Mouse (Mus musculus) lung, adult 18-20 months (tissue): ENCODE results near the gene Pdia2.
"Not testable (repeated sequence)": the region's sequence is repeated elsewhere in the genome, so short reads cannot be mapped to it uniquely, and the experiment has no call there.

Experiments
- DNase-seq, 2 experiments: peaks; one replicate each; pipeline ENCODE4 v3.0.0; 2022; ENCODE audit warnings: mixed read lengths in 2 of 2

Pdia2 gene

DNA sequence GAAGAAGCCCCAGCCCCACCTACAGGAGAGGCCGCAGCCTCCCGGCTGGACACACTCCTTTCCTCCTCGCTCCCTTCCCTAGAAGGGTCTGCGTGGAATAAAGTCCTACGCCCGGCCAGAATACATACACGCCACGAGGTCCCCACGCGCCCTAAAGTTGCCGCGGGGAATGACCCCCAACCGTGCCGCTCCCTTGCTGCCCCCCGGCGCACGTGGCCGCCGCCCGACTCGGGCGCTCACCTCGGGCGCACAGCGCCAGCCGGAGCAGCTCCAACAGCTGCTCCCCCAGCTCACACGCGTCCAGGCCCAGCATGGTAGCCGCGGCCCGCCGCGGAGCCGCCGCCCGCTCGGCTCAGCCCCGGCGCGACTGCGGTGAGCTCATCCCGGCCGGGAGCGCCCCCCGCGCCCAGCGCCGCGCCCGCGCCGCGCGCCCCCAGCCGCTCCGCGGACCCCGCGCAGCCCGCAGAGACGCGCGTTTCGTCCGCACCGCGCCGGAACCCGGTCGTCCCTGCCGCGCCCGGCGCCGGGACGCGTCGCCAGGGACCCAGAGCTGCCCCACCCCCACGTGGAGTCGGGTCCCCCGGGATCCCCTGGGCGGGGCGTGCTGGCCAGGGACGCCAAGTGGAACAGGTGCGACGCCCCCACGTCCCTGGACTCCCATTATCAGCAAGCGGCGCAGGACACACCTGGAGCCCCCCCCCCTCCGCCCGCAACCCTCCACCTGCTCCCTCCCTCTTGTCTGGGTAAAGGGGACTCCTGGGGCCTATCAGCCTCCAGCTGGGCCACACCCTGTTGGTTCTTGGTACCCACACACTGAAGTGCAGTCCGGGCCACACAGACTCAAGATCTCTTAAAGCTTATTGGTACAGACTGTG is 2.2 kb upstream of the Pdia2 start:
- peak; percentile 19 to 57 for DNase-seq

DNA sequence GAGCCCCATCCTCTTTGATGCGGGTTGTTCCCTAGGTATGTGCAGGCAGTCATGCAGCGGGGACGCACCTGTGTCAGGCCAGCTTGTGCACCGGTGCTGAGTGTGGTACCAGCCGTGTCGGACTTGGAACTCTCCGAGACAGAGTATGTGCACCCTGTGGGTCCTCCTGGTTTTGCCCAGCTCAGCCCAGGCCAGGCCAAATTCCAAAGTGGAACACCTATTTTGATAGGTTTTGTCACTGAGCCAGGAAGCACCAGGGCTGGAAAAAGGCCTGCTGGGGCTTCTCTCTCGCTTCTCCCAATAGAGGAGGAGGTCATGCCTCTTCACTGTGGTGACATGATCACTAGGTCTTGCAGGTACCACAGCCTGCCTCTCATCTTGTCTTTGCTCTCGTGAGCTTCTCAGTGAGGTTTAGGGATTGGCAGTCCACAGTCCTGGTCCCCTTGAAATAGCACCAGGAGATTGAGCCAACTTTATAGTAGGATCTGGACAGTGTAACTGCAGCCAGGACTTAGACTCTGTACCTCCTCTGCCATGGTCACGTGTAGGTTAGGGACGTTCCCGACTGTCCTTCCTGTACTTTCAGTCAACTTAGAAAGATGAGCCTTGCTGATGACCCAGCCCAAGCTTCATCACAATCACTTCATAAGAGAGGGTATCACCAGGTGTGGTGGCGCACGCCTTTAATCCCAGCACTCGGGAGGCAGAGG is 6.3 kb downstream of the Pdia2 start:
- no peak for DNase-seq

DNA sequence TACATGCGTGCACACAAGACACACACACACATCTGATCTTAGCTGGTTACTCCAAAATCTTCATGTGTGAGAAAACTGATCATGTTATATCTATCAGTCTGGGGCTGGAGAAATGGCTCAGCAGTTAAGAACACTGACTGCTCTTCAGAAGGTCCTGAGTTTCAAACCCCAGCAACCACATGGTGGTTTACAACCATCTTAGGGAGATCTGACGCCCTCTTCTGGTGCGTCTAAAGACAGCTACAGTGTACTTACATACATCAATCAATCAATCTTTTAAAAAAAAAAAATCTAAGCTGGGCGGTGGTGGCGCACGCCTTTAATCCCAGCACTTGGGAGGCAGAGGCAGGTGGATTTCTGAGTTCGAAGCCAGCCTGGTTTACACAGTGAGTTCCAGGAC is 7.4 kb downstream of the Pdia2 start:
- DNase-seq: not testable (repeated sequence)

DNA sequence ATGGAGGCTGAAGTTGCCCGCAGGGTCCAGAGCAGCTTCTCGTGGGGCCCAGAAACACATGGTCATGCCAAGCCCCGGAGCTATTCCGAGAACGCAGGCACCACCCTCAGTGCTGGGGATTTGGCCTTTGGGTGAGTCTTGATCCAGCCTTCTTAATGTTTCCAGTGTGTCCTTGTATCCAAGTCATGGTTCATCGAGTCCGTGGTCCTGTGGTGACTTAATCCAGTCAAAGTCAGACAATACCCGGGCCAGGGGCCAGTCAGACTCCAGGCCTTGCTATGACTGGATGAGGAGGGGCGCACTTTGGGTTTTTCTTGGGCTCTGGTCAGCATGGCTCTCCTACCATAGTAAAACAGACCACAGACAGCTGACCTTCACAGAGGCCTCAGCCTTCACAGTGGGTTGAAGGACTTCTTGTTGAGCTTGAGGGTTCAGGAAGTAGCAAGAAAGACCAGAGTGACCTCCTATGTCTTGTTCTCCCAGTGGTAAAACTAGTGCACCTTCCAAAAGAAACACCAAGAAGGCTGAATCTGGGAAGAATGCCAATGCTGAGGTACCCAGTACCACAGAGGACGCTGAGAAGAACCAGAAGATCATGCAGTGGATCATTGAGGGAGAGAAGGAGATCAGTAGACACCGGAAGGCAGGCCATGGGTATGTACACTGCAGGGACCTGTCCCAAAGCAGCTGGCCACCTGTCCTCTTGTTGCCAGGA is 10.6 kb downstream of the Pdia2 start:
- DNase-seq: no peak

DNA sequence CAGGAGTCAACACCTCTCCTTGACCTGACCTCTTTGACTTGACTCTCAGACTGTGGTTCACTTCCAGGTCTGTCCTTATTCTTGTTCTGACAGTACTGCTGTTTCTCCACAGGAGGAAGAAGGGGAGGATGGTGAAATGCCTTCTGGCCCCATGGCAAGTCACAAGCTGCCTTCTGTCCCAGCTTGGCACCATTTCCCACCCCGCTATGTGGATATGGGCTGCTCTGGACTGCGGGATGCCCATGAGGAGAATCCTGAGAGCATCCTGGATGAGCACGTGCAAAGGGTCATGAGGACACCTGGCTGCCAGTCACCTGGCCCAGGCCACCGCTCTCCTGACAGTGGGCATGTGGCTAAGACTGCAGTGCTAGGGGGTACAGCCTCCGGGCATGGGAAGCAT is 11.3 kb downstream of the Pdia2 start:
- no peak for DNase-seq

DNA sequence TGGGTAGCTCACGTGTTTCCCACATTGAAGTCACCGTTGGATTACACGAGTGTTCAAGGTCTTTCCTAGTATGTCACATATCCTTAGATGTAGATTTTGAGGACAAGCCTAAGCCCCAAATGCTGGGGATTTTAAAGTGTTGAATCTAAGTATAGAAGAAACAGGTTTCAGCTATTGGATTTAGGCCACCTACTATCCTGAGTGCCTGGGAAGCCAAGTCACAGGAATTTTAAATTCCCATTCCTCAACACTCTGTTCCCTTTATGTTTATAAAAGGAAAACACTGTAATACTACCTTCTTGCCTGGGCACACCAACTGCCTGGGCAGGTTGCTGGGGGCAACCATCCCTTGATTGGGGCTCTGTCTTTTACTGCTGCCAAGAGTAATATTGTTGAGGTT is 17.7 kb downstream of the Pdia2 start:
- no peak for DNase-seq

DNA sequence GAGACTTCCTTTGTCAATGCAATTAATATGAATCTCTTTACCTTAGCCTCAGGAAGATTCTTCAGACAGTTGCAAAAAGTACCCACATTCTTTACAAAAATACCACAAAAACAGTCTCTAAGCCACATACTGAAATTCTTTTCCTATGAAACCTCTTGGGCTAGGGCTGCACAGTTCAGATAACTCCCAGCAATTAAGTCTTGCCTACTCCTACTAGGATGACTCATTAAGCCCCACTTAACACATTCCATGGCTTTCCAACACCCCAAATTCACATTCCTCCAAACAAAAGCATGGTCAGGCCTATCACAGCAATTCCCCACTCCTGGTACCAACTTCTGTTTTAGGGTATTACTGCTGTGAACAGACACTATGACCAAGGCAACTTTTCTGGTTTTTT is 20.3 kb downstream of the Pdia2 start:
- DNase-seq: no peak

DNA sequence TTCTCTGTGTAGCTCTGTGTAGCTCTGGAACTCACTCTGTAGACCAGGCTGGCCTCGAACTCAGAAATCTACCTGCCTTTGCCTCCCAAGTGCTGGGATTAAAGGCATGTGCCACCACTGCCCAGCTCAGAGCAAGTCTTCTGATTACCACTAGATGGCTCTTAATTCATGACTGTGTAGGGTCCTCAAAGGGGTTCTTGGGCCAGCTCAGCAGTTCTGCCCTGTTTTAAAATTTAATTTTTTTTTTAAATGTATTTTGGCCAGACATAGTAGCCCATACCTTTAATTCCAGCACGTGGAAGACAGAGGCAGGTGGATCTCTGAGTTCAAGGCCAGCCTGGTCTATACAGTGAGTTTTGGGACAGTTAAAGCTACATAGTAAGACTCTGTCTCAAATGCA is 23.6 kb downstream of the Pdia2 start:
- DNase-seq: not testable (repeated sequence)

DNA sequence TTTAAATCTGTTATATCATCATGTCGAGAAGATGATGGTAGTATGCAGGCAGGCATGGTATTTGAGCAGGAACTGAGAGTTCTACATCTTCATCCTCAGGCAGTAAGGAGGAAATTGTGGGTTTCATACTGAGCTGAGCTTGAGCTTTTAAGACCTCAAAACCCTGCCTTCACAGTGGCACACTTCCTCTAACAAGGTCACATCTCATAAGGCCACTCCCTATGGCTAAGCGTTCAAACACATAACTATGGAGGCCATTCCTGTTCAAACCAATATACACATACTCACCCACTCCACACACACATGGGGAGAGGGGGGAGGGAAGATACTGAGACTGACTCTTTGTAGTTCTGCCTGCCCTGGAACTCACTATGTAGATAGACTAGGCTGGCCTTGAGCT is 30.8 kb downstream of the Pdia2 start:
- peak; percentile 8 to 17 for DNase-seq

DNA sequence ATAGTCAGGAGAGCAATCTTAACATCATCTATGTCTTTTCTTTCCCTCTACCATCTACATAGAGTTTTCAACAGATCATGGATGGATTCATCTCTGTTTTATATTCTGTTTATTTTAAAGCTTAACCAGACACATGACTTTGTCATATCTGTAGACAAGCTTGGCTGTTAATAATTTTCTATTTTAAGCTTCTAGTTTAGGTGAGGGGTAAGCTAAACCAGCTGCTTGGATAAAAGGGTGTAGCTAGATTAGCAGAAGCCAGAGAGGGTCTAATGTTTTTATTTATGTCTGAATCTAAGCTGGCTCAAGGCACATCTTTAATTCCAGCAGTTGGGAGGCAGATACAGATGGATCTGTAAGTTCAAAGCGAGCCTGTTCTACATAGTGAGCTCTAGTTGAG is 36.2 kb downstream of the Pdia2 start:
- no peak for DNase-seq

DNA sequence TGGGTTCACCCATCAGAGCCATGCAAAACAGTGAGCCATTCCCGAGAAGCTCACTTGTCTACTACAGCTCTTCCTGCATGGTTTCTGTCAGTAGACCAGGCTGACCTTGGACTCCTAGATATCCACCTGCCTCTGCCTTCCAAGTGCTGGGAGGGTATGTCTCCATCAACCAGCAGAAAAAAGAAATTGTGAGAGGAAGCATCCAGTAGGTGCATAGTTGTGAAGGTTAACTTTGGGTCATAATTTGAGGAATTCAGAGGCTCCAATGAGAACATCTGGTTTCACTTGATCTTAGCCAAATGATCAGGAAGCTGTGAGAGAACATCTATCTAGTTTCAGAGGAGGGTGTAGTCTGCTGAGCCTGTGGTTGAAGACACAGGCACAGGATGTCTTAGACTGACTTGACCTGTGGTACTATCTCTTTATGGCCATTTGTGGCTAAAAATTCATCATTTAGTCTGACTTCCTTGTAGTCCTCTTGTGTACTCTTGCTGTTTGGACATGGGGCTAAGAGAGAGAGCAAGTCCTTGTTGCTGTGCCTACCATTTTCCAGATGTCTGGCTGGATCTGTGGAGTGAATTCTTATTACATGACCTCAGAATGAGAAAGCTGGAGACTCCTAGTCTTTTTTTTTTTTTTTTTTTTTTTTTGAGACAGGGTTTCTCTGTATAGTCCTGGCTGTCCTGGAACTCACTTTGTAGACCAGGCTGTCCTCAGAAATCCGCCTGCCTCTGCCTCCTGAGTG is 46.8 kb downstream of the Pdia2 start:
- DNase-seq: no peak

DNA sequence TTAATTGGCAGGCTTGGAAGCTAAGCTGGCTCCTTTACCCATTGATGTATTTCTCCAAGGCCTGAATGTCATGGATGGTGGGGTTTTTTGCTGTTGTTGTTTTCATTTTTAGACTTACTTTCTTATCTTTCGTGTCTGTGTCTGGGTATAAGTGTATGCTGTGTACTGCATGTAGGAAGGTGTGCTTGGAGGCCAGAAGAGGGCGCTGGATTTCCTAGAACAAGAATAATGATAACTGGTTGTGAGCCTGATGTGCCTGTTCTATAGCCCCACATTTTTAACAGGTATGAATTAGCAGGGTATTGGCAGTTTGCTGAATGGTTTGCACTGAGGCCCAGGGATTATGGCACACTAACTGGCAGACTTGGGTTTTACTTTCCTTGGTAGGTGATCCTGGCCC is 49.8 kb downstream of the Pdia2 start:
- no peak for DNase-seq
